Mouse (Mus musculus) regulatory T cell (primary cell): Measurements from ENCODE around the gene Ube2b.

ENCODE experiments used
- in situ Hi-C: fragments of 300-600 bp; cut with MboI, MseI; formaldehyde crosslinking; loops from one replicate; pipeline ENCODE4 v1.15.1; 2025; ENCODE audit warnings: high pct_unique_total_duplicates

Gene Ube2b

GRCm38 (mm10) chr11:52000290-52000962 lies at the start of gene Ube2b:
Gene Ube2b, minus strand, starts transcription at chr11:52000762.
- in situ Hi-C loops = no loop called here

- in situ Hi-C loops = no loop called here
Measured at GRCm38 (mm10) chr11:52046446-52047165, 46.0 kb upstream of the Ube2b start.

- in situ Hi-C loops = no loop called here
Measured at GRCm38 (mm10) chr11:52044156-52044555, 43.6 kb upstream of the Ube2b start.

- in situ Hi-C loops = no loop called here
Measured at GRCm38 (mm10) chr11:52043224-52043623, 42.7 kb upstream of the Ube2b start.

- in situ Hi-C loops = no loop called here
Measured at GRCm38 (mm10) chr11:52037659-52038058, 37.1 kb upstream of the Ube2b start.

GRCm38 (mm10) chr11:52035905-52036304 lies 35.3 kb upstream of the Ube2b start:
- in situ Hi-C loops = no loop called here

GRCm38 (mm10) chr11:52033953-52034352 lies 33.4 kb upstream of the Ube2b start:
- in situ Hi-C loops = no loop called here

- in situ Hi-C loops = no loop called here
Measured at GRCm38 (mm10) chr11:52032356-52032755, 31.8 kb upstream of the Ube2b start.

- in situ Hi-C loops = no loop called here
Measured at GRCm38 (mm10) chr11:52018217-52018616, 17.7 kb upstream of the Ube2b start.

GRCm38 (mm10) chr11:52011541-52011940 lies 11.0 kb upstream of the Ube2b start:
- in situ Hi-C loops = no loop called here

- in situ Hi-C loops = no loop called here
Measured at GRCm38 (mm10) chr11:52011011-52011410, 10.4 kb upstream of the Ube2b start.

- in situ Hi-C loops = no loop called here
Measured at GRCm38 (mm10) chr11:52005586-52005985, 5.0 kb upstream of the Ube2b start.

- in situ Hi-C loops = no loop called here
Measured at GRCm38 (mm10) chr11:52003772-52004528, 3.4 kb upstream of the Ube2b start, which contains the start of gene Cdkl3. Gene Cdkl3, plus strand, starts transcription at chr11:52004221.

- in situ Hi-C loops = no loop called here
Measured at GRCm38 (mm10) chr11:52003505-52003771, 2.9 kb upstream of the Ube2b start.

- in situ Hi-C loops = no loop called here
Measured at GRCm38 (mm10) chr11:52002842-52003504, 2.4 kb upstream of the Ube2b start.

GRCm38 (mm10) chr11:52001861-52002260 lies 1.3 kb upstream of the Ube2b start:
- in situ Hi-C loops = no loop called here

- in situ Hi-C loops = no loop called here
Measured at GRCm38 (mm10) chr11:52001341-52001740, 779 bp upstream of the Ube2b start.

GRCm38 (mm10) chr11:51999611-52000289 lies 812 bp downstream of the Ube2b start:
- in situ Hi-C loops = no loop called here

- in situ Hi-C loops = loop anchor here (10.0 kb wide), 1 partner anchor 257 kb away; no protein-coding TSS in a partner anchor
Measured at GRCm38 (mm10) chr11:51971644-51972043, 28.9 kb downstream of the Ube2b start.

GRCm38 (mm10) chr11:51969511-51969910 lies 31.1 kb downstream of the Ube2b start:
- in situ Hi-C loops = loop anchor here (5.0 kb wide), 2 partner anchors 102 to 147 kb away; no protein-coding TSS in a partner anchor

- in situ Hi-C loops = loop anchor here (5.0 kb wide), 2 partner anchors 102 to 147 kb away; no protein-coding TSS in a partner anchor
Measured at GRCm38 (mm10) chr11:51968896-51969295, 31.7 kb downstream of the Ube2b start.
